Mouse (Mus musculus) stomach, embryonic 14.5 days (tissue): ENCODE results near the gene Rpn1. TPM values are rescaled to one million over a fixed set of nuclear protein-coding genes. Genes with fewer than 3 reads are reported as not detected.

ENCODE experiments used
- ATAC-seq: fragments of 200-750 bp; cut with Nextera tagmentation; 2 replicates; pipeline ENCODE4 v1.8.0; 2017; ENCODE audit warnings: low read depth, moderate TSS enrichment; ENCODE audit not compliant: insufficient number of reproducible peaks, insufficient read depth, low FRiP score
- H3K27ac ChIP-seq: fragments of 300-500 bp; sonication (generic); 2 replicates; pipeline ENCODE4 v1.5.1; 2014; ENCODE audit warnings: mild to moderate bottlenecking, low read length, moderate library complexity, mixed read lengths
- H3K27me3 ChIP-seq: fragments of 300-500 bp; sonication (generic); 2 replicates; pipeline ENCODE4 v1.6.1; 2014; ENCODE audit warnings: low read length, control low read depth, mixed read lengths; ENCODE audit not compliant: control insufficient read depth, insufficient read depth
- H3K36me3 ChIP-seq: fragments of 300-500 bp; sonication (generic); 2 replicates; pipeline ENCODE4 v1.6.1; 2014; ENCODE audit warnings: mild to moderate bottlenecking, control low read depth, low read length, moderate library complexity, mixed read lengths; ENCODE audit not compliant: control insufficient read depth, insufficient read depth
- H3K4me1 ChIP-seq: fragments of 300-500 bp; sonication (generic); 2 replicates; pipeline ENCODE4 v1.6.1; 2014; ENCODE audit warnings: low read length, control low read depth, mixed read lengths; ENCODE audit not compliant: control insufficient read depth, insufficient read depth
- H3K4me2 ChIP-seq: fragments of 300-500 bp; sonication (generic); replicated peaks from 2 replicates; pipeline ENCODE4 v1.6.1; 2014; ENCODE audit warnings: low read depth, low read length, control low read depth
- H3K4me3 ChIP-seq: fragments of 300-500 bp; sonication (generic); 2 replicates; pipeline ENCODE4 v1.5.1; 2014; ENCODE audit warnings: low read depth, low read length, control low read depth
- H3K9ac ChIP-seq: fragments of 300-500 bp; sonication (generic); replicated peaks from 2 replicates; pipeline ENCODE4 v1.6.1; 2014; ENCODE audit warnings: low read depth, mild to moderate bottlenecking, control low read depth, low read length, moderate library complexity, mixed read lengths
- H3K9me3 ChIP-seq: fragments of 300-500 bp; sonication (generic); 2 replicates; pipeline ENCODE4 v1.6.1; 2016; ENCODE audit warnings: low read depth, low read length, control low read depth; ENCODE audit not compliant: control insufficient read depth
- WGBS: fragments of 180-500 bp; shearing (Covaris S2); extraction: QIAGEN DNeasy Blood & Tissue Kit; methylation state at CpG from one replicate; pipeline ENCODE4 v1.1.7; 2014; 5-methylcytosine and 5-hydroxymethylcytosine counted together
- polyA plus RNA-seq: library from polyadenylated mRNA; unstranded; fragments of >200 nt; fragmentation: Nextera tagmentation; extraction: Ambion mirVana; gene quantifications from 2 replicates; pipeline ENCODE4 v1.2.1, GENCODE M21; 2014

Gene Rpn1
- polyA plus RNA-seq, 1 experiment from 2014 or later: 373 TPM

DNA sequence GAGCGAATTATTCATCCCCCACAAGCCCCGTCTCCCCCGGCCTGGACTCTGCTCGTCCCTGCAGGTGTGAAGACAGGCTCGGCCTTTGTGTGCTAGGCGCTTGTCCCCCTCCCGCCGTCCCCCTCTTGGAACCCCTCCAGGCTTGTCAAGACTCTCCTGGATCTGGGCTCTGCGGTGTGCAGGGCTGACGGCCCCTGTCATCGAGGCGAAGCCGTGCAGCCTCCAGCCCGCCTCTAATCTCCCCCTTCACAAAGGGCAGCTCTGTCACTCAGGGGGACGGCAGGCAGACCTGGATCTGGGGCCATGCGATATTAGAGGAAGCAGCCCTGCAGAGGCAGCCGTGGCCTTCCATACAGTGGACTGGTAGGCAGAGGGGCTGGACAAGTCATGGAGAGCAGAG is 47.8 kb downstream of the Rpn1 start:
- Histone ChIP-seq H3K4me2 (peak overlapping the region; percentile 25), H3K4me1 (peaks cover 5% of the 10 kb centered on the region; the same call in 1 of the 2 replicates), H3K9me3 (no peaks in the 10 kb centered on the region), H3K27ac (no peak overlapping the region), H3K4me3 (no peak overlapping the region), H3K27me3 (no peaks in the 10 kb centered on the region), H3K9ac (no peak overlapping the region; the same call in 1 of the 2 replicates), H3K36me3 (no peaks in the 10 kb centered on the region)
- ATAC-seq: peak; percentile 18; the same call in 1 of the 2 replicates
- 5% methylated on average over 17 of the region's 17 CpGs for WGBS

DNA sequence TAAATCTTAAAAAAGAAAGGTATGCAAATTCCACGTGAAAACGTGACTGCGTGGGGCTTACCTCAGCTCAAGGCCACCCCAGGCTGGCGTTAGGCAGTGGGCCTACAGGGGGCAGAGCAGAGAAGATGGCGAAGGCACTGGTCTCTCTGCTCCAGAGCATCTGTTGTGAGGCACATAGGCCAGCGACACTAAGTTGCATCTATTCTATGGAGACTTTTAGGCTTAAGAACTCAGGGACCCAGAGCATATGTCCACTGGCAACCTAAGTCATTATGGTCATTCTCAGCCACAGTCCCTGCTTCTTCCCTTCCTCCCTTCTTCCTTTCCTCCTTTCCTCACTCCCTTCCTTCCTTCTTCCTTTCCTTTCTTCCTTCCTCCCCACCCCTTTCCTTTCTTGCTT is 48.8 kb downstream of the Rpn1 start:
- H3K27me3 ChIP-seq: no peaks in the 10 kb centered on the region
- H3K36me3 ChIP-seq: no peaks in the 10 kb centered on the region
- no peak overlapping the region for H3K4me3 ChIP-seq
- H3K4me2 ChIP-seq: no peak overlapping the region
- no peak overlapping the region for H3K9ac ChIP-seq
- no peak overlapping the region for H3K27ac ChIP-seq
- ATAC-seq: no peak
- WGBS: 80% methylated on average over 6 of the region's 6 CpGs
- no peaks in the 10 kb centered on the region for H3K9me3 ChIP-seq
- H3K4me1 ChIP-seq: peaks cover 5% of the 10 kb centered on the region; the same call in 1 of the 2 replicates

DNA sequence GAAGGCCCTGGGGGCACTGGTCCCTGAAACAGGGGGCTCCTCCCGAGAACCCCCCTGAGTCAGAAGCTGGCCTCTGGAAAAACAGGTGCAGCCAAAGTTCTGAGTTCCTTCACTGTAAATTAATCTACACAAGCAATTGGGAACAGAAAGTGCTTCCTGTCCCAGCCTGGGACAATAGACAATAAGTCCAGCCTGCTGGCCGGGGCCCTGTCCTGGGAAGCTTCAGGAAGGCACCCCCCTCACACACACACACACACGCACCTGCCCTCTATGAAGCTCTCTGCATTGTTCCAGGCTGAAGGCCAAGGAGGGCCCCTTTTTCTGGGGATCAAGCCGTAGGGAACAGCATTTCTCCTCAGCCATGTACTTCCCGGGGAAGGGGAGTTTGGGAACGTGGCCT is 49.6 kb downstream of the Rpn1 start:
- Histone ChIP-seq H3K4me3 (no peak overlapping the region), H3K9me3 (no peaks in the 10 kb centered on the region), H3K4me1 (peaks cover 5% of the 10 kb centered on the region; the same call in 1 of the 2 replicates), H3K9ac (no peak overlapping the region), H3K27me3 (no peaks in the 10 kb centered on the region), H3K4me2 (no peak overlapping the region), H3K36me3 (no peaks in the 10 kb centered on the region), H3K27ac (no peak overlapping the region)
- 55% methylated on average over 6 of the region's 6 CpGs for WGBS
- no peak for ATAC-seq

DNA sequence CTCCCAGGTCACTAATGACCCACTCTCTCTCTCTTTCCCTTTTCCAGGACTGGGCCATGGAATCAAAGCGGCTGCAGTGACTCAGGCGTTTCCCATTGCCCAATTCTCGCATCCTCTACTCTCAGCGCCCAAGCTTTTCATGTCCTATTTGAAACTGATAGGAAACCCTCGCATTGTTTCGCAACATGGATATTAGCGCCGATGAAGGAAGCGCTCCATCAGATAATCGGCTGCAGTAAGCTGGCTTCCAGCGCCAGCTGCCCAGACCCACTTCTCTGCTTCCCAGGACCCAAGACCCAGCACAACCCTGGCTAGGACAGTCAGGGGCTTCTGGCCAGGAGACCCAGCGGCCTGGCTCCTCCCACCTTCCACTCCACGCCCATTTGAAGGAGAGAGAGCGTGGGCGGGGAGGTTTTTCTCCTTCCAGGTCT is 51.9 kb downstream of the Rpn1 start:
- Histone ChIP-seq H3K4me2 (peak overlapping the region; percentile 43), H3K27ac (no peak overlapping the region), H3K9ac (no peak overlapping the region), H3K36me3 (no peaks in the 10 kb centered on the region), H3K4me3 (peak overlapping the region; percentile 5; the same call in 1 of the 2 replicates), H3K27me3 (no peaks in the 10 kb centered on the region), H3K4me1 (peaks cover 5% of the 10 kb centered on the region; the same call in 1 of the 2 replicates), H3K9me3 (no peaks in the 10 kb centered on the region)
- WGBS: 28% methylated on average over 15 of the region's 15 CpGs
- ATAC-seq: no peak

DNA sequence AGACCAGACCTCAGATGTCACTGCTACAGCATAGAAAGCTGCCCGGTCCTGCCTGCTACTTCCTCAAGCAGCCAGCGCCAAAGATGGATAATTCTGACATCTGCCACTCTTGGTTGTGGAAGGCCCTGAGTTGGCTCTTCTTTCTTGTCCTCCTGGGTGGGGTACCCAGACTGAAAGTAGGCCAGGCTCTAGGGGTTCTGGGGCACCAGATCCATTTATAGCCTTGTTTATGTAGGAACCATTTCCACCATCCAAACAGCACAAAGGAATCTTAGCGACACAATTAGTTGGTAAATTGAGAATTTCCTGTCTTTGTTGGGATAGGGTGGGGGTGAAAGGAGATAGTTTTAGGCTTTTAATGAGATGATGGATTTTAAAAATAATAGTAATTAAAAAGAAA is 54.2 kb downstream of the Rpn1 start:
- Histone ChIP-seq H3K4me2 (no peak overlapping the region), H3K27ac (no peak overlapping the region), H3K9ac (no peak overlapping the region), H3K4me1 (peaks cover 5% of the 10 kb centered on the region; the same call in 1 of the 2 replicates), H3K27me3 (no peaks in the 10 kb centered on the region), H3K36me3 (no peaks in the 10 kb centered on the region), H3K4me3 (no peak overlapping the region), H3K9me3 (no peaks in the 10 kb centered on the region)
- ATAC-seq: no peak
- 80% methylated on average over 3 of the region's 3 CpGs for WGBS

DNA sequence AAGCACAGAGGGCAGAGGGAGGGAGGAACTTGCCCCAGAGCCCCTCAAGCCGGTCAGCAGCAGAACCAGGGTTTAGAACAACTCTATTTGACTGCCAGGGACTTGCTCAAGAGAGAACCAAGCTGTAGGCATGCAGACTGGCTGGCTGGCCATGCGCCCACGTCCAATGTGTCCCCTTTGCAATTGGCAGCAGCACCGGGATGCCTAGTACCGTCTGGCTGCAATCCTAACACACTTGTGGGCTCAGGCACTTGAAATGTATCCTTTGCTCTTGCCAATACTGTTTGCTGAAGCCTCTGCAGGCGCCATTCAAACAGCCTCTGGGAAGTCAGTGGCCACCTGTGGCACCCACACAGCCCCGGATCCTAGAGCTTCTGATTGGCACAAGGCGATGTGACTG is 56.0 kb downstream of the Rpn1 start:
- no peak overlapping the region for H3K27ac ChIP-seq
- WGBS: 50% methylated on average over 8 of the region's 8 CpGs

DNA sequence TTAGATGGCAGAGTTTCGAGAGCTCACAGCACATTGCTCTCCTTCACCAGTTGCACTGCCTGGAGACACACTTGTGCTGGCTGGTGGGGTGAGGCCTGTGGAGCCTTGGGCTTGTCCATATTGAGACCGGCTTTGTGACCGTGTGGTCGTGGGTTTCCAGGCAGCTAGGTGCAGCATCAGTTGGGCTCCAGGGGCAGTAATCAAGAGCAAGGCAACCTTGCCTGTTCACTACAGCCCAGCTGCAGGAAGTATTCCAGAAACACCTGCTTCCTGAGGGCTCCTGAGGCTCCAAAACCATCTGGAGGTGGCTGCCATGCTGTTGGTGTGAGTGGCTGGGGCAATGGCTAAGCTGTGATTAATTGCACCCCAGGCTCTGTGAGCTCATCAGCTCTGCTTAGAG is 61.5 kb downstream of the Rpn1 start:
- Histone ChIP-seq H3K36me3 (no peaks in the 10 kb centered on the region), H3K9me3 (no peaks in the 10 kb centered on the region), H3K4me2 (no peak overlapping the region), H3K4me3 (no peak overlapping the region), H3K27ac (no peak overlapping the region), H3K27me3 (no peaks in the 10 kb centered on the region), H3K9ac (no peak overlapping the region), H3K4me1 (no peaks in the 10 kb centered on the region)
- 84% methylated on average over 4 of the region's 4 CpGs for WGBS
- ATAC-seq: no peak

More for the DNA sequence above, 56.0 kb downstream of the Rpn1 start:
- Histone ChIP-seq H3K4me1 (peaks cover 5% of the 10 kb centered on the region; the same call in 1 of the 2 replicates), H3K27me3 (no peaks in the 10 kb centered on the region), H3K4me3 (no peak overlapping the region), H3K4me2 (no peak overlapping the region), H3K9me3 (no peaks in the 10 kb centered on the region), H3K36me3 (no peaks in the 10 kb centered on the region), H3K9ac (no peak overlapping the region)
- no peak for ATAC-seq

DNA sequence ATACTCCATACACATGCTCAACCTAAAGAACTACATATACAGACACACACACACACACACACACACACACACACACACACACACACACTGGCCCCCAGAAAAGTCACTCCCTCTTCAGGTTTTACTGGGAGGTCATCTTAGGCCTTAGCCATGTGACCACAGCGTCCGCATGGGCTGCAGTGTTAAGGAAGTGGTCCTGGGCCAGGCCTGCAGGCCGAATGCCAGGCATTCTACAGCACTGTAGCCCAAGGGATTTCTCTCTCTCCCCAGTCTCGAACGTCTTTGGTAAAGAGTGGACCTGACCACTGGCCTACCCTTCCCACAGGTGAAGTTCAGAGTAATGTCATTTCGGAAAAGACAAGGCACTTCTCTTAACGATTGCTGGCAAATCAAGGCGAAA is 62.3 kb downstream of the Rpn1 start:
- no peaks in the 10 kb centered on the region for H3K36me3 ChIP-seq
- no peaks in the 10 kb centered on the region for H3K27me3 ChIP-seq
- no peaks in the 10 kb centered on the region for H3K9me3 ChIP-seq
- no peak overlapping the region for H3K27ac ChIP-seq
- no peak overlapping the region for H3K9ac ChIP-seq
- no peaks in the 10 kb centered on the region for H3K4me1 ChIP-seq
- no peak overlapping the region for H3K4me2 ChIP-seq
- WGBS: 76% methylated on average over 8 of the region's 8 CpGs
- H3K4me3 ChIP-seq: no peak overlapping the region
- no peak for ATAC-seq

DNA sequence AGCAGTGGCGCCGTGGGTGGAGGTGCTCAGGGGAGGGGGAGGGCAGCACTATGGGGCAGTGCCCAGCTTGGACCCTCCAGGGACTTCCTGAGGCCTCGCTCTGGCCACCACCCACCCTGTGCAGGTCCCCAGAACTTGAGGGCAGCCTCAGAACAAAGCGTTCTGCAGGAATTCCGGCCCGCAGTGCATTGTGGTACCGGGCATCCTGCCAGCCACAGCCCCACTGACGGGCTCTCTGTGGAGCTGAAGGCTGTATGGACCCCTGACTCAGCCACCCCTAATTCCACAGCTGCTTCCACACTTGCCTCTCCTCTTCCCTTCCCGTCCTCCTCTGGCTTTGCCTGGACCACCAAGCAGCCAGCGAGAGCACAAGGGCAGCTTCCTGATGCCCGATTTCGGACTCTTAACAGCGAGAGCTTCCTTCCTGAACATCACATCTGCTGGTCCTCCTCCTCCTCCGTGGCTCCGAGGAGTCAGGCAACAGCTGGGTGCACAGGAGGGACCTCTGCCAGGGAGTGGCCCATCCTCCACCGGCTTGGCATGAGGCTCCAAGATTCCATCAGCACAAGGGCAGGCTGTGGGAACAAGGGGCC is 63.2 kb downstream of the Rpn1 start:
- H3K9me3 ChIP-seq: no peaks in the 10 kb centered on the region
- H3K9ac ChIP-seq: no peak overlapping the region
- H3K27ac ChIP-seq: no peak overlapping the region
- H3K4me3 ChIP-seq: no peak overlapping the region
- no peaks in the 10 kb centered on the region for H3K27me3 ChIP-seq
- H3K4me2 ChIP-seq: no peak overlapping the region
- WGBS: 70% methylated on average over 16 of the region's 16 CpGs
- ATAC-seq: no peak
- no peaks in the 10 kb centered on the region for H3K36me3 ChIP-seq
- H3K4me1 ChIP-seq: no peaks in the 10 kb centered on the region
